Mouse (Mus musculus): ENCODE results near the gene Agpat3. TPM values are rescaled to one million over a fixed set of nuclear protein-coding genes. Genes with fewer than 3 reads are reported as not detected.

Gene Agpat3
- polyA plus RNA-seq, 2 experiments, result 14.5 to 21.0 TPM

GRCm38 (mm10) chr10:78395819-78396624 lies 43.7 kb upstream of the Agpat3 start:
- no peak overlapping the region for H3K4me2 ChIP-seq (ENCODE audit: low read depth)
- no peak overlapping the region for H3K9ac ChIP-seq (replicated peaks)
- H3K9me3 ChIP-seq (ENCODE audit: control insufficient read depth, low read length), result no peaks in the 10 kb centered on the region
- H3K4me1 ChIP-seq (replicated peaks; ENCODE audit: control insufficient read depth in 2 of 2, insufficient read depth in 2 of 2, low read length in 1 of 2), result peaks cover 2 to 25% of the 10 kb centered on the region in 2 experiments; a peak in 2 of 4 replicates
- no peak overlapping the region for H3K27ac ChIP-seq
- WGBS (ENCODE audit: insufficient replicate concordance), result 13% methylated on average over 17 of the region's 17 CpGs
- peak; percentile 72 to 79 (median 73) for DNase-seq (ENCODE audit: low read depth in 3 of 3, low spot score in 3 of 3)
- ATAC-seq (ENCODE audit: insufficient read depth), result no peak
- TF ChIP-seq EP300 (IDR thresholded peaks at IDR 0.05; ENCODE audit: low read depth) (no peak), CTCF (IDR thresholded peaks at IDR 0.05; ENCODE audit: low read depth) (peak; percentile 96)
- H3K36me3 ChIP-seq (replicated peaks; ENCODE audit: control insufficient read depth, insufficient read depth, low read depth), result peaks cover 10% of the 10 kb centered on the region
- peaks cover 10% of the 10 kb centered on the region for H3K27me3 ChIP-seq (ENCODE audit: control insufficient read depth, insufficient read depth, low read length)
- no peak overlapping the region for H3K4me3 ChIP-seq (ENCODE audit: insufficient read depth in 1 of 2, low read depth in 2 of 2, low read length in 2 of 2)

- Histone ChIP-seq H3K4me3 (ENCODE audit: insufficient read depth in 1 of 2, low read depth in 2 of 2, low read length in 2 of 2) (no peak overlapping the region), H3K27ac (no peak overlapping the region), H3K4me1 (replicated peaks; ENCODE audit: control insufficient read depth in 2 of 2, insufficient read depth in 2 of 2, low read length in 1 of 2) (peaks cover 2 to 23% of the 10 kb centered on the region in 2 experiments; a peak in 2 of 4 replicates), H3K27me3 (ENCODE audit: control insufficient read depth, insufficient read depth, low read length) (peaks cover 17% of the 10 kb centered on the region), H3K36me3 (replicated peaks; ENCODE audit: control insufficient read depth, insufficient read depth, low read depth) (peaks cover 5% of the 10 kb centered on the region), H3K9ac (replicated peaks) (no peak overlapping the region), H3K4me2 (ENCODE audit: low read depth) (no peak overlapping the region), H3K9me3 (ENCODE audit: control insufficient read depth, low read length) (no peaks in the 10 kb centered on the region)
- TF ChIP-seq EP300 (IDR thresholded peaks at IDR 0.05; ENCODE audit: low read depth), result no peak
- no peak for TF ChIP-seq CTCF (IDR thresholded peaks at IDR 0.05; ENCODE audit: low read depth)
- ATAC-seq (ENCODE audit: insufficient read depth) (no peak), DNase-seq (ENCODE audit: low read depth in 3 of 3, low spot score in 3 of 3) (no peak)
- WGBS (ENCODE audit: insufficient replicate concordance), result 80% methylated on average over 3 of the region's 3 CpGs
Measured at GRCm38 (mm10) chr10:78395377-78395776, 43.1 kb upstream of the Agpat3 start.

GRCm38 (mm10) chr10:78392072-78392471 lies 39.8 kb upstream of the Agpat3 start:
- Histone ChIP-seq H3K9me3 (ENCODE audit: control insufficient read depth, low read length) (no peaks in the 10 kb centered on the region), H3K4me2 (ENCODE audit: low read depth) (0 out of 2 replicates have a peak overlapping the region, but pooled peaks have one; percentile 23), H3K4me1 (replicated peaks; ENCODE audit: control insufficient read depth in 2 of 2, insufficient read depth in 2 of 2, low read length in 1 of 2) (peaks cover 0 to 4% of the 10 kb centered on the region in 2 experiments; a peak in 1 of 4 replicates), H3K27me3 (ENCODE audit: control insufficient read depth, insufficient read depth, low read length) (peaks cover 26% of the 10 kb centered on the region), H3K9ac (replicated peaks) (no peak overlapping the region), H3K4me3 (ENCODE audit: insufficient read depth in 1 of 2, low read depth in 2 of 2, low read length in 2 of 2) (no peak overlapping the region), H3K36me3 (replicated peaks; ENCODE audit: control insufficient read depth, insufficient read depth, low read depth) (no peaks in the 10 kb centered on the region), H3K27ac (no peak overlapping the region)
- 2% methylated on average over 18 of the region's 18 CpGs for WGBS (ENCODE audit: insufficient replicate concordance)
- TF ChIP-seq EP300 (IDR thresholded peaks at IDR 0.05; ENCODE audit: low read depth), result no peak
- TF ChIP-seq CTCF (IDR thresholded peaks at IDR 0.05; ENCODE audit: low read depth), result peak; percentile 96
- peak; percentile 44; the same call in 1 of the 2 replicates for ATAC-seq (ENCODE audit: insufficient read depth)
- DNase-seq (ENCODE audit: low read depth in 3 of 3, low spot score in 3 of 3), result peak; percentile 39 to 51 (median 43)

GRCm38 (mm10) chr10:78390982-78391470 lies 38.7 kb upstream of the Agpat3 start:
- H3K4me1 ChIP-seq (replicated peaks; ENCODE audit: control insufficient read depth in 2 of 2, insufficient read depth in 2 of 2, low read length in 1 of 2), result peaks cover 0 to 2% of the 10 kb centered on the region in 2 experiments; a peak in 1 of 4 replicates
- no peak overlapping the region for H3K9ac ChIP-seq (replicated peaks)
- no peak for TF ChIP-seq EP300 (IDR thresholded peaks at IDR 0.05; ENCODE audit: low read depth)
- no peak for ATAC-seq (ENCODE audit: insufficient read depth)
- no peaks in the 10 kb centered on the region for H3K36me3 ChIP-seq (replicated peaks; ENCODE audit: control insufficient read depth, insufficient read depth, low read depth)
- no peaks in the 10 kb centered on the region for H3K9me3 ChIP-seq (ENCODE audit: control insufficient read depth, low read length)
- WGBS (ENCODE audit: insufficient replicate concordance), result 22% methylated on average over 4 of the region's 4 CpGs
- no peak overlapping the region for H3K27ac ChIP-seq
- DNase-seq (ENCODE audit: low read depth in 3 of 3, low spot score in 3 of 3), result no peak
- H3K4me2 ChIP-seq (ENCODE audit: low read depth), result no peak overlapping the region
- no peak overlapping the region for H3K4me3 ChIP-seq (ENCODE audit: insufficient read depth in 1 of 2, low read depth in 2 of 2, low read length in 2 of 2)
- peaks cover 26% of the 10 kb centered on the region for H3K27me3 ChIP-seq (ENCODE audit: control insufficient read depth, insufficient read depth, low read length)
